Mouse (Mus musculus) stomach, postnatal 0 days (tissue): ENCODE data around the gene Mcmbp.

Source experiments
- CTCF ChIP-seq: IDR thresholded peaks from 2 replicates; pipeline ENCODE4 v1.5.1; 2016; ENCODE audit warnings: antibody characterized with exemption, low read depth, mild to moderate bottlenecking, moderate library complexity
- EP300 ChIP-seq: optimal IDR thresholded peaks from 2 replicates; pipeline ENCODE3; 2016; ENCODE audit warnings: antibody characterized with exemption

GRCm38 (mm10) chr7:128725189-128725588 lies 15.1 kb downstream of the Mcmbp start:
- no peak for TF ChIP-seq CTCF
- no peak for TF ChIP-seq EP300
